Mouse (Mus musculus) Patski (cell line): ENCODE results near the gene Bysl. TPM values are rescaled to one million over a fixed set of nuclear protein-coding genes. Genes with fewer than 3 reads are reported as not detected.
A peak's percentile ranks its signal among the peaks of the same experiment; 100 is the strongest.

ENCODE experiments used
- ATAC-seq: fragments of 100-300 bp; one replicate; pipeline ENCODE4 v1.8.0; 2021
- CTCF ChIA-PET: fragments of 350-600 bp; sonication (Branson Sonifier 250); formaldehyde crosslinking; loops from one replicate; lab custom pipeline; 2022; ENCODE audit warnings: inconsistent platforms; lab: Charles Lee
- POLR2A ChIA-PET: fragments of 350-600 bp; sonication (Branson Sonifier 250); formaldehyde crosslinking; loops from one replicate; lab custom pipeline; 2022; ENCODE audit warnings: antibody characterized with exemption, inconsistent platforms; lab: Charles Lee
- DNase-seq: peaks from one replicate; pipeline ENCODE4 v3.0.0-alpha.2; 2011; ENCODE audit warnings: low read depth, low spot score
- H3K27me3 ChIP-seq: fragments of 371-371 bp; one replicate; pipeline ENCODE4 v1.5.1; 2021
- CTCF ChIP-seq: fragments of 100-300 bp; IDR thresholded peaks from one replicate; pipeline ENCODE4 v1.5.1; 2021
- in situ Hi-C: fragments of 300-500 bp; cut with MboI; formaldehyde crosslinking; loops from 3 replicates; pipeline ENCODE4 v1.11.1; 2018; ENCODE audit warnings: low pct_unique_long_range_greater_than_20kb, mixed read lengths
- polyA plus RNA-seq: library from polyadenylated mRNA; unstranded; gene quantifications from one replicate; pipeline ENCODE4 v1.2.3, GENCODE M21; 2021

Bysl gene
- polyA plus RNA-seq, 1 experiment from 2014 or later: 18.2 TPM

DNA sequence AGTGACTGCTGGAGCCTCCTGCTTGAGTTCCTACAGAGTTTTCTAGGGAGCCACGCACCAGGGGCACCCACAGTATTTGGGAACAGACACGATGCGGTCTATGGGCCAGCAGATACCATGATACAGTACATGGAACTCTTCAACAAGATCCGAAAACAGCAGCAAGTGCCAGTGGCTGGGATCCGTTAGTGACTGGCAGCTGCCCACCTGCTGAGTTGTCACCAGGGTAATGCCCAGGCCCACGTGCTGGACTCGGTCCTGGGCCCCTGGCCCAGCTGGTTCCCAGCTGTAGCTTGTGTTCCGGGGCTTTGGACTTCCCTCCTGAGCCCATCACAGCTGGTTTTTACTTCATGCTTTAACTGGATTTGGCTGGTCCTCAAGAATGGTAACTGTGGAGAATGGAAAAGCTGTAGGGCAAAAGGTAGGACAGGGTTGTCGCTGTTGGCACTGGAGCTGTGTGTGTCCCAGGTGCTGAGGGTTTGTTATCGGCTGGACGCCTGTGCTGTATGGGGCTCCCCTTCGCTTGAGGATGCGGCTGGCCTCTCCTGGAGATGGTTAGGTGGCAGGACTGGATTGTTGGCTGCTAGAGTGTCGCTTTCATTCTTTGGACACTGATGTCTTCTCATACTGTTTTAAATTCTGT lies 11.7 kb upstream of the Bysl start:
- in situ Hi-C loops: no loop called here
- no peak for TF ChIP-seq CTCF
- ChIA-PET CTCF (interaction anchor here (1.7 to 1.9 kb wide), 2 partner anchors 10 to 12 kb away, joined by 4 read pairs; partner anchors contain the start of genes Bysl, Gm20517 and Med20), POLR2A (no interaction called here)
- no peak for ATAC-seq
- H3K27me3 ChIP-seq: no peaks in the 10 kb centered on the region
- DNase-seq: no peak

DNA sequence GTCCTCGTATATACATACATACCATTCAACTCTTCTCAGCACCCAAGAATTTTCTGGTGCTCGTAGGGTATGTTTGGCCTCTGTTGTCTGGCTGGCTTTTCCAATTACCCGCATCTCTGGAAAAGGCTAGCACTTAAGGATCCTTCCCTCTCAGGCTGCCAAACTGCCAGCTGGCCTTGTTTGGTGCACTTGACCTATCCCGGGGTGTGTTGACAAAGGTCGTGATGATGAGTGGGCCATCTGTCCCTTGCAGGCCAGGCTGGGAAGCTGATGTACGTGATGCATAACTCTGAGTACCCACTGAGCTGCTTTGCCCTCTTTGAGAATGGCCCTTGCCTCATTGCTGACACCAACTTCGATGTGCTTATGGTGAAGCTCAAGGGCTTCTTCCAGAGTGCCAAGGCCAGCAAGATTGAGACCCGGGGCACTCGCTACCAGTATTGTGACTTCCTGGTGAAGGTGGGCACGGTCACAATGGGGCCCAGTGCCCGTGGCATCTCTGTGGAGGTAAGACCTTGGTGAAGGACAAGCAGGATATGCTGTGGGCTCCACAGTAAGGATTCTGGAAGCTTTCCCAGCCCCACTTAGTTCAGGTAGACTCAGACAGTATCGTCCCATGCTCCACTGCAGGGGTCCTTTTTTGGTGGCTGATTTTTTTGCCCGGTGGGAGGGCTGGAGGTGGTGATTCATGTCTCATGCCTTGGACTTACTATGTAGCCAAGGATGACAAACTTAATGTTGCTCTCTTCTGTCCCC lies 7.4 kb upstream of the Bysl start:
- TF ChIP-seq CTCF: no peak
- CTCF ChIA-PET: interaction anchor here (2.2 kb wide), 1 partner anchor 107 kb away, joined by 9 read pairs; no protein-coding TSS in a partner anchor
- DNase-seq (no peak), ATAC-seq (peak; percentile 62)
- in situ Hi-C loops: no loop called here
- H3K27me3 ChIP-seq: no peaks in the 10 kb centered on the region
- POLR2A ChIA-PET: no interaction called here

GRCm38 (mm10) chr17:47617605-47618307 lies 6.5 kb upstream of the Bysl start:
- TF ChIP-seq CTCF: no peak
- in situ Hi-C loops: no loop called here
- ChIA-PET CTCF (interaction anchor here (1.1 to 1.9 kb wide), 2 partner anchors 8 to 107 kb away, joined by 3 to 7 read pairs; no protein-coding TSS in a partner anchor), POLR2A (no interaction called here)
- ATAC-seq (no peak), DNase-seq (no peak)
- no peaks in the 10 kb centered on the region for H3K27me3 ChIP-seq

DNA sequence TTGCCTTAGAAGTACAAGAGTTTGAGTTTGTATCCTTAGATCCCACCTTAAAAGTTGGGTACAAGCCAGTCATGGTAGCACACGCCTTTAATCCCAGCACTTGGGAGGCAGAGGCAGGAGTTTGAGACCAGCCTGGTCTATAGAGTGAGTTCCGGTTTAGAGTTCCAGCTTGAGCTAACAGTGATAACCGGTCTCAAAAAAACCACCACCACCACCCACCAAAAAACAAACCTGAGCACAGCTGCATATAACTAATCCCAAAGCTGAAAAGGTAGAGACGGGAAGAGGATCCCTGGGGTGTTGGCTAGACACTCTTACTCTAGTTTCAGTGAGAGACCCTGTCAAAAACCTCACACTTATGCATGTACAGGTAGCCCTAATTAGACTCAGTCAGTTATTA lies 5.4 kb upstream of the Bysl start:
- no peak for ATAC-seq
- no peak for DNase-seq
- TF ChIP-seq CTCF: no peak
- ChIA-PET CTCF (interaction anchor here (1.9 to 2.2 kb wide), 2 partner anchors 9 to 105 kb away, joined by 7 read pairs; no protein-coding TSS in a partner anchor), POLR2A (no interaction called here)
- no peaks in the 10 kb centered on the region for H3K27me3 ChIP-seq
- in situ Hi-C loops: no loop called here

- in situ Hi-C loops: no loop called here
- TF ChIP-seq CTCF: no peak
- POLR2A ChIA-PET: no interaction called here
- CTCF ChIA-PET: interaction anchor here (1.9 to 2.2 kb wide), 2 partner anchors 10 to 104 kb away, joined by 7 read pairs; no protein-coding TSS in a partner anchor
- no peaks in the 10 kb centered on the region for H3K27me3 ChIP-seq
- ATAC-seq (no peak), DNase-seq (no peak)
Observed at GRCm38 (mm10) chr17:47616119-47616518, 4.8 kb upstream of the Bysl start.

DNA sequence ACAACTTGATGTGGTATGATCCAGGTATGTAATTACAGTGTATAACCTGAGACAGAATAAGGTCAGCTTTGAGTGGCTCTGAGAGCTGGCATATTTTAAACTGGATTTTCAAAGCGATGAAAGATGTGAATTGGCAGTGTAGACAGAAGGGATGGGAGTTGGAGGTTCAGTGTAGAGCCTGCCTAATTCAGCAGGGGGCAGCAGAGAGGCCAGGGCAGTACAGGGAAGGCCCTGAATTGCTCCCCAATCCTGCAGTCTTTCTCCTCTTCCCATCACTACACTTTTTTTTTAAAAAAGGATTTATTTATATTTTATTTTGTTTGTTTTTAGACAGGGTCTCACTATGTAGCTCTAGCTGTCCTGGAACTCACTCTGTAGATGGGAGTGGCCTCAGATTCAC lies 2.7 kb upstream of the Bysl start:
- ChIA-PET POLR2A (interaction anchor here (0.8 kb wide), 1 partner anchor 231 kb away, joined by 3 read pairs; no protein-coding TSS in a partner anchor), CTCF (interaction anchor here (0.6 to 2.0 kb wide), 7 partner anchors 8 to 103 kb away, joined by 3 to 9 read pairs (median 4); no protein-coding TSS in a partner anchor)
- H3K27me3 ChIP-seq: no peaks in the 10 kb centered on the region
- DNase-seq: no peak
- in situ Hi-C loops: loop anchor here (5.0 kb wide), 2 partner anchors 102 to 237 kb away; no protein-coding TSS in a partner anchor
- peak; percentile 80 for TF ChIP-seq CTCF
- no peak for ATAC-seq

DNA sequence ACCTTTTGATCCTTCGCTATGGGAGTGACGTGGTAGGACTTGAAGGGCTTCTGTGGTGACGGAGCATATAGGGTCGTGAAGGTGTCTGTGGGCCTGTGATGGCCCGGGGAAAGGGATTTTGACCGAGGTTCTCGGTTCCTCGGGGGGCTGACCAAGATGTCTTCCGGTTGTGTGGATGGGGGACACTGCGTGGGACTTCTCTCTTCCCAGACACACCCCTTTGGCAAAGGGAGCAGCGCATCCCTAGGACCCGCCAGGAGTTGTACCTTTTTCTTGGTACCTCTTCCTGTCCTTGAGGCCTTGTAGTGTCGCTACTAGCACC lies 330 bp upstream of the Bysl start:
- ATAC-seq (peak; percentile 7), DNase-seq (no peak)
- CTCF ChIA-PET: interaction anchor here (1.2 to 3.1 kb wide), 4 partner anchors 12 to 101 kb away, joined by 3 to 17 read pairs (median 5); no protein-coding TSS in a partner anchor
- H3K27me3 ChIP-seq: no peaks in the 10 kb centered on the region
- no peak for TF ChIP-seq CTCF
- in situ Hi-C loops: loop anchor here (5.0 kb wide), 2 partner anchors 99 to 234 kb away; no protein-coding TSS in a partner anchor
- POLR2A ChIA-PET: no interaction called here

GRCm38 (mm10) chr17:47609182-47609581 lies 2.1 kb downstream of the Bysl start:
- H3K27me3 ChIP-seq: no peaks in the 10 kb centered on the region
- DNase-seq: no peak
- in situ Hi-C loops: no loop called here
- ATAC-seq: no peak
- no peak for TF ChIP-seq CTCF
- CTCF ChIA-PET: interaction anchor here (1.4 to 3.1 kb wide), 5 partner anchors 9 to 98 kb away, joined by 4 to 17 read pairs (median 7); no protein-coding TSS in a partner anchor
- POLR2A ChIA-PET: no interaction called here

GRCm38 (mm10) chr17:47606220-47606619 lies 5.1 kb downstream of the Bysl start:
- in situ Hi-C loops: no loop called here
- ChIA-PET POLR2A (no interaction called here), CTCF (interaction anchor here (0.9 kb wide), 1 partner anchor 95 kb away, joined by 3 read pairs; no protein-coding TSS in a partner anchor)
- H3K27me3 ChIP-seq: no peaks in the 10 kb centered on the region
- DNase-seq (no peak), ATAC-seq (no peak)
- no peak for TF ChIP-seq CTCF

- ATAC-seq: no peak
- in situ Hi-C loops: no loop called here
- no peak for TF ChIP-seq CTCF
Observed at GRCm38 (mm10) chr17:47602289-47602688, 9.0 kb downstream of the Bysl start.

More at GRCm38 (mm10) chr17:47602289-47602688, 9.0 kb downstream of the Bysl start:
- no peaks in the 10 kb centered on the region for H3K27me3 ChIP-seq
- DNase-seq: no peak
- CTCF ChIA-PET: interaction anchor here (1.6 to 2.1 kb wide), 3 partner anchors 8 to 91 kb away, joined by 3 to 5 read pairs (median 4); no protein-coding TSS in a partner anchor
- POLR2A ChIA-PET: no interaction called here
